Mouse (Mus musculus): Measurements from ENCODE around the gene Gm12216. TPM values are rescaled to one million over a fixed set of nuclear protein-coding genes. Genes with fewer than 3 reads are reported as not detected.
A peak's percentile ranks its signal among the peaks of the same experiment; 100 is the strongest.

Gm12216 gene
- total and polyA plus RNA-seq, 3 experiments, result not detected

GRCm38 (mm10) chr11:53763496-53764140 is 95.4 kb downstream of the Gm12216 start (continued):
- TF ChIP-seq BHLHE40 (IDR thresholded peaks at IDR 0.05; ENCODE audit: borderline replicate concordance, low read depth, low read length), result peak; percentile 47; the same call in 1 of the 2 replicates
- no peak; the same call in none of the 2 replicates for TF ChIP-seq MXI1 (IDR thresholded peaks at IDR 0.05; ENCODE audit: low read depth, low read length)
- no peak for TF ChIP-seq ZKSCAN1 (IDR thresholded peaks at IDR 0.05; ENCODE audit: low read depth, low read length)
- TF ChIP-seq ZMIZ1 (IDR thresholded peaks at IDR 0.05; ENCODE audit: low read depth, low read length), result 0 out of 2 replicates have a peak, but pooled peaks have one; percentile 21

GRCm38 (mm10) chr11:53762827-53763495 is 96.1 kb downstream of the Gm12216 start:
- peak; percentile 69 for DNase-seq (ENCODE audit: low read depth, low spot score)
- H3K79me2 ChIP-seq (ENCODE audit: control insufficient read depth, insufficient read depth, low read length, poor library complexity), result no peaks in the 10 kb centered on the region; the same call in 1 of the 2 replicates

GRCm38 (mm10) chr11:53762426-53762825 is 96.6 kb downstream of the Gm12216 start:
- Histone ChIP-seq H3K9me3 (replicated peaks; ENCODE audit: insufficient read depth, low read length) (no peaks in the 10 kb centered on the region), H3K27ac (ENCODE audit: control insufficient read depth, low read depth, low read length) (no peak overlapping the region), H3K36me3 (ENCODE audit: control insufficient read depth in 1 of 2, insufficient read depth in 2 of 2, low read length in 2 of 2) (peaks cover 0 to 7% of the 10 kb centered on the region in 2 experiments; a peak in 2 of 4 replicates), H3K4me1 (ENCODE audit: control insufficient read depth in 1 of 2, insufficient read depth in 2 of 2, low read length in 2 of 2) (peaks cover 2 to 8% of the 10 kb centered on the region in 2 experiments; a peak in 3 of 4 replicates), H3K27me3 (ENCODE audit: control insufficient read depth in 1 of 2, insufficient read depth in 2 of 2, low read length in 2 of 2) (peaks cover 0 to 3% of the 10 kb centered on the region in 2 experiments; a peak in 1 of 4 replicates), H3K4me3 (ENCODE audit: control insufficient read depth in 1 of 2, insufficient read depth in 1 of 2, low read depth in 2 of 2, low read length in 2 of 2) (peak overlapping the region; percentile 66), H3K79me2 (ENCODE audit: control insufficient read depth, insufficient read depth, low read length, poor library complexity) (no peaks in the 10 kb centered on the region; the same call in 1 of the 2 replicates), H3K9ac (ENCODE audit: control insufficient read depth, low read depth, low read length, poor library complexity, severe bottlenecking) (peak overlapping the region; percentile 79)
- DNase-seq (ENCODE audit: low read depth, low spot score), result peak; percentile 23
- TF ChIP-seq ZKSCAN1 (IDR thresholded peaks at IDR 0.05; ENCODE audit: low read depth, low read length), result no peak
- 0 out of 2 replicates have a peak, but pooled peaks have one; percentile 10 for TF ChIP-seq MAX (IDR thresholded peaks at IDR 0.05; ENCODE audit: low read length)
- no peak for TF ChIP-seq ZC3H11A (IDR thresholded peaks at IDR 0.05; ENCODE audit: low read depth, low read length)
- TF ChIP-seq CHD2 (IDR thresholded peaks at IDR 0.05; ENCODE audit: low read length), result no peak

More at GRCm38 (mm10) chr11:53762827-53763495, 96.1 kb downstream of the Gm12216 start:
- H3K9me3 ChIP-seq (replicated peaks; ENCODE audit: insufficient read depth, low read length), result no peaks in the 10 kb centered on the region
- H3K27ac ChIP-seq (ENCODE audit: control insufficient read depth, low read depth, low read length), result no peak overlapping the region
- peaks cover 0 to 7% of the 10 kb centered on the region in 2 experiments; a peak in 2 of 4 replicates for H3K36me3 ChIP-seq (ENCODE audit: control insufficient read depth in 1 of 2, insufficient read depth in 2 of 2, low read length in 2 of 2)
- peak overlapping the region; percentile 79 for H3K9ac ChIP-seq (ENCODE audit: control insufficient read depth, low read depth, low read length, poor library complexity, severe bottlenecking)
- H3K27me3 ChIP-seq (ENCODE audit: control insufficient read depth in 1 of 2, insufficient read depth in 2 of 2, low read length in 2 of 2), result peaks cover 0 to 3% of the 10 kb centered on the region in 2 experiments; a peak in 1 of 4 replicates
- peaks cover 2 to 8% of the 10 kb centered on the region in 2 experiments; a peak in 3 of 4 replicates for H3K4me1 ChIP-seq (ENCODE audit: control insufficient read depth in 1 of 2, insufficient read depth in 2 of 2, low read length in 2 of 2)
- H3K4me3 ChIP-seq (ENCODE audit: control insufficient read depth in 1 of 2, insufficient read depth in 1 of 2, low read depth in 2 of 2, low read length in 2 of 2), result peak overlapping the region; percentile 66
- peak; percentile 27; the same call in 1 of the 2 replicates for TF ChIP-seq RCOR1 (IDR thresholded peaks at IDR 0.05; ENCODE audit: low read depth, low read length)
- TF ChIP-seq MAFK (IDR thresholded peaks at IDR 0.05; ENCODE audit: borderline replicate concordance, low read depth, low read length), result no peak
- TF ChIP-seq NRF1 (IDR thresholded peaks at IDR 0.05; ENCODE audit: insufficient read depth, low read depth, low read length, poor library complexity, severe bottlenecking), result 0 out of 2 replicates have a peak, but pooled peaks have one; percentile 9
- TF ChIP-seq ELF1 (IDR thresholded peaks at IDR 0.05; ENCODE audit: low read depth, low read length), result peak; percentile 47; the same call in 1 of the 2 replicates
- 0 out of 2 replicates have a peak, but pooled peaks have one; percentile 15 for TF ChIP-seq ZNF384 (IDR thresholded peaks at IDR 0.05; ENCODE audit: low read depth, low read length)
- 0 out of 2 replicates have a peak, but pooled peaks have one; percentile 8 for TF ChIP-seq GATA1 (IDR thresholded peaks at IDR 0.05; ENCODE audit: low read depth, low read length)
- TF ChIP-seq ETS1 (IDR thresholded peaks at IDR 0.05; ENCODE audit: low read depth, low read length), result no peak
